Mouse (Mus musculus): ENCODE measurements around the gene Gm8279. TPM values are rescaled to one million over a fixed set of nuclear protein-coding genes. Genes with fewer than 3 reads are reported as not detected.
"Not testable (repeated sequence)": the region's sequence is repeated elsewhere in the genome, so short reads cannot be mapped to it uniquely, and the experiment has no call there.

Gm8279 gene
- polyA plus RNA-seq (2015; fragmentation: Nextera tagmentation; extraction: Ambion mirVana) = not detected in 2 replicates

- not testable (repeated sequence) for H3K9me3 ChIP-seq; ATAC-seq (replicated peaks); H3K27me3 ChIP-seq; H3K4me1 ChIP-seq; H3K4me2 ChIP-seq (replicated peaks); H3K36me3 ChIP-seq; H3K4me3 ChIP-seq; H3K27ac ChIP-seq (replicated peaks); H3K9ac ChIP-seq (replicated peaks)
- 72% methylated on average over 2 of the region's 2 CpGs for WGBS
Observed at GRCm38 (mm10) chr14:5131219-5131618, at the start of gene Gm8279. Gm8279 (plus strand) TSS chr14:5131519.

DNA sequence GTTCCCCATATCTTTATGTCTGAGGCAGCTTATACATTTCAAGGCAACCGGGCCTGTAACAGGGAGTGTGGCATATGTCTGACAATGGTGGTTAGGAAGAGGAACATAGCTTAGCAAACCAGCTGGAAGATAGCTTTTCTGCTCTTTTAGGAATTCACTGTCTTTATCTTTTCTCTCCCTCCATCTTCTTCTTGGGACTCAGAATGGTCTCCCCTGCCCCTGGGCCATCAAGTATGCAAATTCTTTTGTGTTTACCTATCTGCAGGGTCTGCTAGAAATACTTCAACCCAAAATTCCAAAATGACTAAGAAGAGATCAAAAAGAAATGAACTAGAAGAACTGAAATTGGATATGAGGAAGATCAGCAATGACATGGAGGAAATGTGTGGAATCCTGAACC lies 32.9 kb downstream of the Gm8279 start, which contains the start of gene Gm3317:
Gene Gm3317, plus strand, starts transcription at position 301 of the 400 bp plus-strand sequence.
- H3K4me3 ChIP-seq; H3K36me3 ChIP-seq; H3K4me2 ChIP-seq (replicated peaks); ATAC-seq (replicated peaks); H3K27ac ChIP-seq (replicated peaks); H3K9ac ChIP-seq (replicated peaks); H3K9me3 ChIP-seq; H3K27me3 ChIP-seq; H3K4me1 ChIP-seq: not testable (repeated sequence)
- WGBS = no CpG with 5 or more reads among the region's 1 CpGs

DNA sequence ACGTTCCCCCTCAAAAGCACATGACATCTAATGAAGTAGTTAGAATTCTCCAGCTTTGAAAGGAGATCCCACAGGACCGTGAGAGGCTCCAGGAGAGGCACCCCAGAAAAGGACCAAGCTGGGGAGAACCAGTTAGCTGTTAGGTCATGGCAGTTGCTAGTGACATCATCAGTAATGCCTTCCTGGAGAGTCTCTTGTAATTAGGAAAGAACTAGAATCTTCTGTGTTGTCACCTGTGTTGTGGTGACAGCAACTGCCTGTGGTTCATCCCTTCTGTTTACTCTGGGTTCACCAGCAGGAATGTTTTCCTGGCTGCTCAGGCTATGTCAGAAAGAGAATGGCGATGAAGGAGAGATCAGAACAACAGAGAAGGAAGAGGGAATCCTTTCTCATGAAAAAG lies 54.2 kb downstream of the Gm8279 start, which contains the start of gene Gm8271:
Gene Gm8271, plus strand, starts transcription at position 301 of the 400 bp plus-strand sequence.
- not testable (repeated sequence) for H3K4me2 ChIP-seq (replicated peaks); H3K9ac ChIP-seq (replicated peaks); H3K4me3 ChIP-seq; H3K4me1 ChIP-seq; H3K9me3 ChIP-seq; H3K27ac ChIP-seq (replicated peaks); ATAC-seq (replicated peaks); H3K36me3 ChIP-seq; H3K27me3 ChIP-seq
- no CpG with 5 or more reads among the region's 3 CpGs for WGBS

Other genes with a start within 250 kb of the Gm8279 start
- gene Gm3278, start 239.1 kb upstream of the Gm8279 start, polyA plus RNA-seq (2015; fragmentation: Nextera tagmentation; extraction: Ambion mirVana) = not detected in 2 replicates
- gene Gm8297, start 147.6 kb upstream of the Gm8279 start, polyA plus RNA-seq (2015; fragmentation: Nextera tagmentation; extraction: Ambion mirVana) = not detected in 2 replicates
- not detected in 2 replicates for gene Gm3298, start 115.6 kb upstream of the Gm8279 start, polyA plus RNA-seq (2015; fragmentation: Nextera tagmentation; extraction: Ambion mirVana)
- gene 4930555G01Rik, start 80.9 kb upstream of the Gm8279 start, polyA plus RNA-seq (2015; fragmentation: Nextera tagmentation; extraction: Ambion mirVana) = not detected in 2 replicates
- 6.7 and 6.9 TPM in 2 replicates for gene Gm8281, start 60.5 kb upstream of the Gm8279 start, polyA plus RNA-seq (2015; fragmentation: Nextera tagmentation; extraction: Ambion mirVana)
- gene Gm3317, start 33.0 kb downstream of the Gm8279 start, polyA plus RNA-seq (2015; fragmentation: Nextera tagmentation; extraction: Ambion mirVana) = not detected in 2 replicates
- gene Gm8271, start 54.3 kb downstream of the Gm8279 start, polyA plus RNA-seq (2015; fragmentation: Nextera tagmentation; extraction: Ambion mirVana) = not detected in 2 replicates
- not detected in 2 replicates for gene Gm3526, start 129.1 kb downstream of the Gm8279 start, polyA plus RNA-seq (2015; fragmentation: Nextera tagmentation; extraction: Ambion mirVana)
- gene Gm3542, start 203.4 kb downstream of the Gm8279 start, polyA plus RNA-seq (2015; fragmentation: Nextera tagmentation; extraction: Ambion mirVana) = not detected in 2 replicates